Comparison of ENCODE assay signal across 9 mouse cellular contexts in the genomic region with DNA sequence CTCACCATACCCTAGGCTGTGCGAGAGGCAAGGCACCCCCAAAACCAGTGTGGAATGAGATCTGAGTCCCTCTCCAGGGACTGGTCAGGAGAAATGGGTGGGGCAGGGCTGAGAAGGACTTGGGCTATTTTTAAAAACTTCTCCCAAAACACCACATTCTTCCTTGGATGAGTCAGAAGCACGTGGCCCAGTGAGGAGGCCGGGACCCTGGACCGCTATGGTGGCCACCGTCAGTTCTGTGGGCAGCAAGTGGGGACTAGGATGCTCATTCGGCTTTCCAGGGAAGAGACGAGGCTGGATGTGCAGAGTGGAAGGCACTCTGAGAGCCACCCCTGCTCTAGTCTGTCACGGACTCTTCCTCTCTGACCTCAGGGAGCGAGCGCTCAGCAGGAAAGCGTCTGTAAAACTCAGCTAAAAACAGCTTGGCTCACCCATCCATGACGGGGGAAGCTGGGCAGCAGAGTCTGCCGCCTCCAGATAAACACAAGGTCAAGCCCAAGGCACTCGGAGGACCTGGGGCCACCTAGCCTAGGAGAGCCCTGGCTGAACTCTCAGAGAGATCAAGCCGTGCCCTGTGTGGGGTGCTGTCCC. TPM values are rescaled to one million over a fixed set of nuclear protein-coding genes. Genes with fewer than 3 reads are reported as not detected.
A peak's percentile ranks its signal among the peaks of the same experiment; 100 is the strongest.
DNase-seq lines count a peak whose midpoint lies in the region; TF ChIP-seq lines count a peak whose summit lies in the region.
"Had no signal": no experiment of that assay in that cellular context is flagged by ENCODE, and none has a peak within 500 bp of the region (broad histone marks: within the 10 kb centered on the region; RNA-seq: fewer than 3 reads in every experiment).

No protein-coding gene starts in this region.

- intact Hi-C loops in gastrocnemius, postnatal 36 days (cut with DNase I) = no loop called here

- TF ChIP-seq CTCF in layer of hippocampus, adult 2 months (conservative IDR thresholded peaks at IDR 0.05) = no peak

- peak overlapping the region; percentile 64 for H3K27ac ChIP-seq in layer of hippocampus, adult 2 months
- H3K27ac ChIP-seq: hindbrain, embryonic 15.5 days had no signal

- no peak overlapping the region for H3K4me3 ChIP-seq in layer of hippocampus, adult 2 months
- H3K4me3 ChIP-seq: hindbrain, embryonic 15.5 days had no signal

- no peak for DNase-seq in layer of hippocampus, adult 2 months (ENCODE audit: low spot score in 2 of 2)
- DNase-seq in layer of hippocampus, adult 9-10 months (ENCODE audit: low spot score) = no peak
- DNase-seq in adipocyte (ENCODE audit: low spot score) = peak; percentile 53
- DNase-seq in gastrocnemius, postnatal 36 days = peak; percentile 21 to 64
- DNase-seq in kidney, adult 8-10 months = peak; percentile 80 to 82
- peak; percentile 52 to 69 for DNase-seq in lung, postnatal 4 days
- DNase-seq in yolk sac, embryonic 10.5 days (ENCODE audit: low spot score) = no peak
- no peak for DNase-seq in thymus, adult 18-20 months

RNA-seq across cellular contexts. Expression of gene Arhgef10l, which starts 35.1 kb away (rescaled TPM):
- total RNA-seq in layer of hippocampus, adult 2 months (2021) = 10 to 100 TPM; 43.9 to 52.8 TPM
- 10 to 100 TPM; 39.0 to 49.9 TPM for total RNA-seq in gastrocnemius, postnatal 36 days (2021)

Comparison
In these comparisons a context has a peak if more than half of its experiments do, and no peak if none do; other contexts are left out.
1. DNase-seq: peak in adipocyte (single experiment), gastrocnemius, postnatal 36 days (2 of 2), kidney, adult 8-10 months (2 of 2) and lung, postnatal 4 days (2 of 2); none in layer of hippocampus, adult 2 months (0 of 2), layer of hippocampus, adult 9-10 months (single experiment), yolk sac, embryonic 10.5 days (single experiment) and thymus, adult 18-20 months (0 of 2).